Mouse (Mus musculus): ENCODE measurements at regions not wholly inside any gene's neighbourhood (a gene's known extent, or its start where the extent isn't known, plus 50 kb on each side); places are given as distances from the start of the nearest gene placed in this dataset.

- TF ChIP-seq POLR2A (IDR thresholded peaks at IDR 0.05; ENCODE audit: borderline replicate concordance, extremely low read depth, low read depth, low read length) (no peak), CTCF (IDR thresholded peaks at IDR 0.05; ENCODE audit: insufficient read depth, low read length) (no peak)
These were observed 182.8 kb upstream of the Atp10a start for GRCm38 (mm10) chr7:58473150-58473549.

Measured in lung, adult 2 months (tissue).